Mouse (Mus musculus) adrenal gland, postnatal 36 days (tissue): ENCODE measurements at regions not wholly inside any gene's neighbourhood (a gene's known extent, or its start where the extent isn't known, plus 50 kb on each side); places are given as distances from the start of the nearest gene placed in this dataset.

Experiments used
- DNase-seq, 2 experiments: peaks; one replicate each; pipeline ENCODE4 v3.0.0; 2021; ENCODE audit warnings: mixed read lengths in 1 of 2

GRCm38 (mm10) chr4:12263197-12263596, 91.4 kb upstream of the Fam92a start:
- DNase-seq = no peak

GRCm38 (mm10) chr4:12247994-12248393, 76.2 kb upstream of the Fam92a start:
- DNase-seq = no peak

GRCm38 (mm10) chr4:12246595-12246994, 74.8 kb upstream of the Fam92a start:
- DNase-seq = peak in 1 of 2 experiments; percentile 3

- peak; percentile 46 to 67 for DNase-seq
These were observed 69.2 kb upstream of the Fam92a start for GRCm38 (mm10) chr4:12240941-12241571.

- peak in 1 of 2 experiments; percentile 16 for DNase-seq
These were observed 58.9 kb upstream of the Fam92a start for GRCm38 (mm10) chr4:12230731-12231130.
